Mouse (Mus musculus): ENCODE measurements around the gene Ptpra. TPM values are rescaled to one million over a fixed set of nuclear protein-coding genes. Genes with fewer than 3 reads are reported as not detected.
A peak's percentile ranks its signal among the peaks of the same experiment; 100 is the strongest.

The Ptpra gene
- total and polyA plus RNA-seq, 3 experiments, result 38.5 to 73.3 (median 40.4) TPM

DNA sequence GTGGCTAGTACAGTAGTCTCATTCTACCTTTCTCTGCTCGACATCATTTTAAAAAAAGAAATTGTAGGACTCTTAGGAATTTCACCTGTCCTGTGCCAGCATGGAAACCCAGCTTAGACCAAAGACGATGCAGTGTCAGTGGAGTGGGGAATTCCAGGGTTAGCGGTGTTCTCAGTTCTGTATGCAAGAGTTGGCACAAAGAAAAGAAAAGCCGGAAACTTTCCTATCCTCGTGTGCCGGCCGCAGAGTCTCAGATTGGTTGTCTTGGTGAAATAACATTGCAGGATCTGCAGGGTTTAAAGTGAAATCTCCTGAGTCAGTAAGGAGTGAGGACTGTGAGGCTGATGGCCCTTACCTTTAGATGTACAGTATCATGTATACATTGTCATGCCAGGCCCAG, 79.8 kb downstream of the Ptpra start (continued):
- no peak for TF ChIP-seq USF1 (IDR thresholded peaks at IDR 0.05; ENCODE audit: low read depth, low read length)

DNA sequence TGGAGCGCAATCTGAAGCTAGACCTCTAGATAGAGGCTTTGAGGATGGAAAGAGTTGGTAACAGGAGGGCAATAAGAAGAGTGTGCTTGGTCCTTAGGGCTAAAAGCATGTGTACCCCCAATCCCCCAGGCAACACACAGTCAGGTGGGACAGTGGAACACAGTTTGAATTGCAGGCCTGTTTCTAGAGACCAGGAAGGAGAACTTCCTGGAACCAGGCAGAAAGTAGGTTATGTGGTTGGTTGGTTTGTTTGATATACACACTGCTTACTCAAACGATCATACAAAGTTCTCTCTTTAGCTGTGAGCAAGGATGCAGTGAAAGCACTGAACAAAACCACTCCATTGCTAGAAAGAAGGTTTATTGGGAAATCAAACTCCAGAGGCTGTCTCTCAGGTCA, 82.1 kb downstream of the Ptpra start:
- in situ Hi-C loops (cut with MboI; ENCODE audit: low pct_ligation_motif_present, low pct_unique_long_range_greater_than_20kb, low sequenced_read_pairs), result no loop called here

DNA sequence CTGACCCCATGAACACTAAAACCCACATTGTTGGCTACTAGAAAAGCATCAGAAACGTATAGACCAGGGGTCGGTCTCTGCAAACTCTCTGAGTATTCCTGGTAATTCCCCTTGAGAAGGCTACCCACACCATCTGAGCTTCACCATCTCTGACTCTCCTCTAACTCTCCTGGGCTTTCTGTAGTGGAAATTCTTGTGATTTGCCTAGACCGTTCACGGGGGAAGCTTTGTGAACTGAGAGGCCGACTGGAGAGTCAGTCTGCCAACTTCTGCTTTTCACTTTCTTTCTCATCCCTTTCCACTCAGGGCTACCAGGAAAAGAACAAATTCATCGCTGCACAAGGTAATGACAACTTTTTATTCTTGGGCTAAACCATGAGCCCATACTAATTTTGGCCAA, 84.9 kb downstream of the Ptpra start:
- no peak overlapping the region for H3K4me2 ChIP-seq (ENCODE audit: insufficient read depth, low read depth, poor library complexity, severe bottlenecking)
- dilution Hi-C loops (cut with MboI; ENCODE audit: extremely low pct_ligation_motif_present, extremely low pct_unique_long_range_greater_than_20kb, low sequenced_read_pairs), result no loop called here
- TF ChIP-seq EP300 (IDR thresholded peaks at IDR 0.05; ENCODE audit: low read length) (peak; percentile 86), POLR2A (IDR thresholded peaks at IDR 0.05; ENCODE audit: low read depth, low read length) (no peak), RAD21 (IDR thresholded peaks at IDR 0.05; ENCODE audit: low read depth, low read length) (no peak; the same call in 1 of the 2 replicates), POLR2AphosphoS2 (IDR thresholded peaks at IDR 0.05; ENCODE audit: low read depth, low read length) (no peak), PAX5 (IDR thresholded peaks at IDR 0.05; ENCODE audit: low read length) (no peak), MEF2A (IDR thresholded peaks at IDR 0.05; ENCODE audit: borderline replicate concordance, low read depth, low read length) (no peak), ETS1 (conservative IDR thresholded peaks at IDR 0.05; ENCODE audit: low read depth, low read length) (peak; percentile 70), MAZ (IDR thresholded peaks at IDR 0.05; ENCODE audit: low read depth, low read length) (0 out of 2 replicates have a peak, but pooled peaks have one; percentile 16), ZC3H11A (IDR thresholded peaks at IDR 0.05; ENCODE audit: low read depth, low read length) (no peak), NRF1 (IDR thresholded peaks at IDR 0.05; ENCODE audit: low read depth, low read length) (no peak), ELF1 (IDR thresholded peaks at IDR 0.05; ENCODE audit: low read depth, low read length) (no peak), IRF4 (IDR thresholded peaks at IDR 0.05; ENCODE audit: low read depth, low read length) (peak; percentile 64; the same call in 1 of the 2 replicates), BHLHE40 (IDR thresholded peaks at IDR 0.05; ENCODE audit: low read depth, low read length) (peak; percentile 50)
- H3K27ac ChIP-seq (ENCODE audit: insufficient read depth, low read depth), result no peak overlapping the region
- no peaks in the 10 kb centered on the region for H3K79me2 ChIP-seq (replicated peaks; ENCODE audit: control insufficient read depth, extremely low read depth, insufficient read depth, poor library complexity, severe bottlenecking)
- DNase-seq (ENCODE audit: extremely low read depth), result peak; percentile 87
- no peak overlapping the region for H3K4me3 ChIP-seq (replicated peaks in 1 of 3; ENCODE audit: low read depth in 2 of 3, low read length in 2 of 3, poor library complexity in 1 of 3)
- peaks cover 17 to 66% of the 10 kb centered on the region in 2 experiments for H3K36me3 ChIP-seq (replicated peaks in 1 of 2; ENCODE audit: control insufficient read depth in 1 of 2, insufficient read depth in 1 of 2, low read length in 1 of 2)
- H3K9ac ChIP-seq (ENCODE audit: insufficient read depth, low read depth), result no peak overlapping the region
- peaks cover 16 to 73% of the 10 kb centered on the region in 2 experiments for H3K4me1 ChIP-seq (ENCODE audit: control insufficient read depth in 1 of 2, insufficient read depth in 2 of 2)
- peaks cover 13% of the 10 kb centered on the region for H3K9me3 ChIP-seq (replicated peaks; ENCODE audit: low read length)
- H3K27me3 ChIP-seq (replicated peaks), result no peaks in the 10 kb centered on the region
- in situ Hi-C loops (cut with MboI; ENCODE audit: low pct_ligation_motif_present, low pct_unique_long_range_greater_than_20kb, low sequenced_read_pairs), result no loop called here

More for the DNA sequence above, 82.1 kb downstream of the Ptpra start:
- Histone ChIP-seq H3K4me3 (replicated peaks in 1 of 3; ENCODE audit: low read depth in 2 of 3, low read length in 2 of 3, poor library complexity in 1 of 3) (no peak overlapping the region), H3K4me1 (ENCODE audit: control insufficient read depth in 1 of 2, insufficient read depth in 2 of 2) (peaks cover 23 to 71% of the 10 kb centered on the region in 2 experiments), H3K9ac (ENCODE audit: insufficient read depth, low read depth) (no peak overlapping the region), H3K27me3 (replicated peaks) (no peaks in the 10 kb centered on the region), H3K36me3 (replicated peaks in 1 of 2; ENCODE audit: control insufficient read depth in 1 of 2, insufficient read depth in 1 of 2, low read length in 1 of 2) (peaks cover 9 to 52% of the 10 kb centered on the region in 2 experiments), H3K9me3 (replicated peaks; ENCODE audit: low read length) (no peaks in the 10 kb centered on the region), H3K79me2 (replicated peaks; ENCODE audit: control insufficient read depth, extremely low read depth, insufficient read depth, poor library complexity, severe bottlenecking) (no peaks in the 10 kb centered on the region), H3K27ac (ENCODE audit: insufficient read depth, low read depth) (no peak overlapping the region), H3K4me2 (ENCODE audit: insufficient read depth, low read depth, poor library complexity, severe bottlenecking) (no peak overlapping the region)
- no peak for DNase-seq (ENCODE audit: extremely low read depth)
- TF ChIP-seq ELF1 (IDR thresholded peaks at IDR 0.05; ENCODE audit: low read depth, low read length), result no peak
- no peak for TF ChIP-seq KAT2A (IDR thresholded peaks at IDR 0.05; ENCODE audit: insufficient replicate concordance, low read length)
- dilution Hi-C loops (cut with MboI; ENCODE audit: extremely low pct_ligation_motif_present, extremely low pct_unique_long_range_greater_than_20kb, low sequenced_read_pairs), result no loop called here

Data from CH12.LX (cell line).